Mouse (Mus musculus) CH12.LX (cell line): ENCODE results near the gene Nono. TPM values are rescaled to one million over a fixed set of nuclear protein-coding genes. Genes with fewer than 3 reads are reported as not detected.

Source experiments
- DNase-seq: peaks from one replicate; pipeline ENCODE4 v3.0.0-alpha.2; 2013; ENCODE audit errors: extremely low read depth
- H3K27ac ChIP-seq: 2 replicates; pipeline ENCODE4 v1.5.1; 2012; ENCODE audit warnings: low read depth, mild to moderate bottlenecking, control low read depth, moderate library complexity; ENCODE audit not compliant: insufficient read depth
- H3K27me3 ChIP-seq: replicated peaks from 2 replicates; pipeline ENCODE3; 2012; ENCODE audit warnings: inconsistent platforms
- H3K36me3 ChIP-seq, 2 experiments: replicated peaks in 1 of 2; 2 replicates each; pipeline versions ENCODE3 to v1.6.1; 2012; ENCODE audit warnings: inconsistent platforms in 1 of 2, low read length in 1 of 2, mild to moderate bottlenecking in 1 of 2, mixed read lengths in 1 of 2, moderate library complexity in 1 of 2; ENCODE audit not compliant: control insufficient read depth in 1 of 2, insufficient read depth in 1 of 2
- H3K4me1 ChIP-seq, 2 experiments: 2 replicates each; pipeline ENCODE4 v1.6.1; 2012; ENCODE audit warnings: inconsistent platforms in 1 of 2, moderate library complexity in 1 of 2; ENCODE audit not compliant: insufficient read depth in 2 of 2, control insufficient read depth in 1 of 2
- H3K4me2 ChIP-seq: 2 replicates; pipeline ENCODE4 v1.6.1; 2012; ENCODE audit warnings: low read depth, mild to moderate bottlenecking, control low read depth; ENCODE audit not compliant: poor library complexity, insufficient read depth, severe bottlenecking
- H3K4me3 ChIP-seq, 3 experiments: fragments of 150-350 bp in 1 of 3; sonication (generic) in 1 of 3; replicated peaks in 1 of 3; 2 replicates each; pipeline versions ENCODE3 to v1.5.1; 2011 to 2012; ENCODE audit warnings: low read depth in 2 of 3, low read length in 2 of 3, mild to moderate bottlenecking in 2 of 3, moderate library complexity in 2 of 3, control low read depth in 1 of 3, improper control_type of control experiment in 1 of 3, inconsistent platforms in 1 of 3, mixed read lengths in 1 of 3; ENCODE audit not compliant: poor library complexity in 1 of 3
- H3K79me2 ChIP-seq: replicated peaks from 2 replicates; pipeline ENCODE4 v1.6.1; 2012; ENCODE audit warnings: mild to moderate bottlenecking, moderate library complexity; ENCODE audit not compliant: control insufficient read depth, poor library complexity, insufficient read depth, severe bottlenecking; ENCODE audit errors: extremely low read depth
- H3K9ac ChIP-seq: 2 replicates; pipeline ENCODE4 v1.6.1; 2012; ENCODE audit warnings: low read depth, mild to moderate bottlenecking, control low read depth, moderate library complexity; ENCODE audit not compliant: insufficient read depth
- H3K9me3 ChIP-seq: replicated peaks from 2 replicates; pipeline ENCODE3; 2012; ENCODE audit warnings: low read length, inconsistent platforms, mixed read lengths
- BHLHE40 ChIP-seq: IDR thresholded peaks from 2 replicates; pipeline ENCODE4 v1.6.1; 2011; ENCODE audit warnings: mild to moderate bottlenecking, low read depth, low read length, improper control_type of control experiment
- CHD1 ChIP-seq: IDR thresholded peaks from 2 replicates; pipeline ENCODE4 v1.6.1; 2012; ENCODE audit warnings: low read depth, low read length, improper control_type of control experiment, inconsistent platforms
- ELF1 ChIP-seq: IDR thresholded peaks from 2 replicates; pipeline ENCODE4 v1.6.1; 2014; ENCODE audit warnings: low read depth, mild to moderate bottlenecking, inconsistent platforms, low read length, improper control_type of control experiment
- ETS1 ChIP-seq: conservative IDR thresholded peaks from 2 replicates; pipeline ENCODE4 v1.6.1; 2012; ENCODE audit warnings: low read depth, mild to moderate bottlenecking, inconsistent platforms, low read length, improper control_type of control experiment, moderate library complexity
- HCFC1 ChIP-seq: IDR thresholded peaks from 2 replicates; pipeline ENCODE4 v1.6.1; 2012; ENCODE audit warnings: low read depth, mild to moderate bottlenecking, inconsistent platforms, low read length, improper control_type of control experiment
- JUN ChIP-seq: IDR thresholded peaks from 2 replicates; pipeline ENCODE4 v1.6.1; 2011; ENCODE audit warnings: low read depth, mild to moderate bottlenecking, low read length, improper control_type of control experiment, moderate library complexity; ENCODE audit not compliant: insufficient read depth
- KAT2A ChIP-seq: IDR thresholded peaks from 2 replicates; pipeline ENCODE4 v1.6.1; 2012; ENCODE audit warnings: low read length, improper control_type of control experiment, inconsistent platforms; ENCODE audit not compliant: insufficient replicate concordance
- MAFK ChIP-seq: IDR thresholded peaks from 2 replicates; pipeline ENCODE4 v1.6.1; 2011; ENCODE audit warnings: low read length, improper control_type of control experiment; ENCODE audit not compliant: insufficient replicate concordance
- MAX ChIP-seq: IDR thresholded peaks from 2 replicates; pipeline ENCODE4 v1.6.1; 2011; ENCODE audit warnings: low read length, improper control_type of control experiment
- MEF2A ChIP-seq: IDR thresholded peaks from 2 replicates; pipeline ENCODE4 v1.6.1; 2014; ENCODE audit warnings: low read depth, mild to moderate bottlenecking, inconsistent platforms, low read length, improper control_type of control experiment, borderline replicate concordance
- MYC ChIP-seq: IDR thresholded peaks from 2 replicates; pipeline ENCODE4 v1.6.1; 2011; ENCODE audit warnings: low read depth, mild to moderate bottlenecking, improper control_type of control experiment, low read length
- NELFE ChIP-seq: IDR thresholded peaks from 2 replicates; pipeline ENCODE4 v1.6.1; 2011; ENCODE audit warnings: low read depth, low read length, improper control_type of control experiment
- POLR2AphosphoS2 ChIP-seq: IDR thresholded peaks from 2 replicates; pipeline ENCODE4 v1.6.1; 2011; ENCODE audit warnings: low read depth, low read length, improper control_type of control experiment
- RAD21 ChIP-seq: IDR thresholded peaks from 2 replicates; pipeline ENCODE4 v1.6.1; 2011; ENCODE audit warnings: low read depth, mild to moderate bottlenecking, low read length, improper control_type of control experiment, moderate library complexity
- RCOR1 ChIP-seq: conservative IDR thresholded peaks from 2 replicates; pipeline ENCODE4 v1.6.1; 2012; ENCODE audit warnings: low read depth, mild to moderate bottlenecking, inconsistent platforms, low read length, improper control_type of control experiment
- SMC3 ChIP-seq: IDR thresholded peaks from 2 replicates; pipeline ENCODE4 v1.6.1; 2011; ENCODE audit warnings: low read depth, low read length, improper control_type of control experiment
- TBP ChIP-seq: conservative IDR thresholded peaks from 2 replicates; pipeline ENCODE4 v1.6.1; 2011; ENCODE audit warnings: low read depth, low read length, improper control_type of control experiment
- TCF12 ChIP-seq: IDR thresholded peaks from 2 replicates; pipeline ENCODE4 v1.6.1; 2014; ENCODE audit warnings: low read depth, mild to moderate bottlenecking, inconsistent platforms, low read length, improper control_type of control experiment
- USF2 ChIP-seq: conservative IDR thresholded peaks from 2 replicates; pipeline ENCODE4 v1.6.1; 2011; ENCODE audit warnings: low read depth, low read length, improper control_type of control experiment
- ZC3H11A ChIP-seq: IDR thresholded peaks from 2 replicates; pipeline ENCODE4 v1.6.1; 2012; ENCODE audit warnings: low read depth, mild to moderate bottlenecking, inconsistent platforms, low read length, improper control_type of control experiment
- ZMIZ1 ChIP-seq: IDR thresholded peaks from 2 replicates; pipeline ENCODE4 v1.6.1; 2012; ENCODE audit warnings: low read depth, mild to moderate bottlenecking, inconsistent platforms, low read length, improper control_type of control experiment
- dilution Hi-C: fragments of 300-500 bp; cut with MboI; formaldehyde crosslinking; loops from 2 replicates; pipeline ENCODE4 v1.14.3; 2020; ENCODE audit warnings: low sequenced_read_pairs; ENCODE audit not compliant: extremely low pct_unique_long_range_greater_than_20kb, extremely low pct_ligation_motif_present
- in situ Hi-C: fragments of 300-500 bp; cut with MboI; formaldehyde crosslinking; loops from 3 replicates; pipeline ENCODE4 v1.14.3; 2019; ENCODE audit warnings: low sequenced_read_pairs, low pct_ligation_motif_present, low pct_unique_long_range_greater_than_20kb, mixed read lengths
- polyA plus RNA-seq: library from polyadenylated mRNA; unstranded; fragments of >175 nt; gene quantifications from 2 replicates; pipeline ENCODE4 v1.2.1, GENCODE M21; 2012; ENCODE audit warnings: low read depth; ENCODE audit not compliant: insufficient read length
- total RNA-seq, 2 experiments: library from RNA; depleted of rRNA; stranded (reverse); fragments of 300-350 nt in 1 of 2; fragments of >200 nt in 1 of 2; gene quantifications; 2 replicates each; pipeline ENCODE4 v1.2.3; 2012 to 2014

Nono gene
- total and polyA plus RNA-seq, 3 experiments: 314 to 535 (median 388) TPM

GRCm38 (mm10) chrX:101394341-101394740, 34.8 kb upstream of the Nono start:
- no peak overlapping the region for H3K4me2 ChIP-seq
- no peaks in the 10 kb centered on the region for H3K4me1 ChIP-seq
- H3K9me3 ChIP-seq: no peaks in the 10 kb centered on the region
- no peak for TF ChIP-seq JUN
- no peak for TF ChIP-seq RCOR1
- no peak for TF ChIP-seq SMC3
- TF ChIP-seq MYC: no peak
- TF ChIP-seq POLR2AphosphoS2: no peak
- TF ChIP-seq BHLHE40: no peak
- TF ChIP-seq MAFK: no peak
- no peak for TF ChIP-seq ZC3H11A
- TF ChIP-seq, all 38 proteins: peak for 0
- no peaks in the 10 kb centered on the region for H3K79me2 ChIP-seq
- no peak for DNase-seq
- no peaks in the 10 kb centered on the region for H3K36me3 ChIP-seq
- no peak overlapping the region for H3K9ac ChIP-seq
- no peak overlapping the region for H3K4me3 ChIP-seq
- in situ Hi-C loops (no loop called here), dilution Hi-C loops (no loop called here)
- no peak overlapping the region for H3K27ac ChIP-seq
- H3K27me3 ChIP-seq: no peaks in the 10 kb centered on the region

DNA sequence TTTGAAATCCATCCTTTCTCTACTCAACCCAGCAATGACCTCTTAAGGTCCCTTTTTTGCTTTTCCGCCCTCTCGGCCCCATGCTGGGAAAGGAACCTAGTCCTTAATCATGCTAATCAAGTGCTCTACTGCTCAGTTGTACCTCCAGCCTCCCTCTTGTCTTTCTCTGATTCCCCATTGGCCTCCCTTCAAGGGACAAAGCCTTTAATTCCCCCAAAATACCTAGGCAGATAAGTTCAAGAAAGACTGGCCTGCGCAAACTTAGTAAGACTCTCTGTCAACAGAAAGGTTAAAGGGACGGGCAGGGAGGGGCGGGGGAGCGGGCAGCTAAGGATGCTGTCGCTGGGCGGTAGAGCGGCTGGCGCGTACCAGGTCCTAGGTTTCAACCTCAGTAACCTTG, 32.7 kb upstream of the Nono start:
- H3K9ac ChIP-seq: no peak overlapping the region
- no peaks in the 10 kb centered on the region for H3K4me1 ChIP-seq
- H3K9me3 ChIP-seq: no peaks in the 10 kb centered on the region
- DNase-seq: no peak
- in situ Hi-C loops (no loop called here), dilution Hi-C loops (no loop called here)
- no peak overlapping the region for H3K4me2 ChIP-seq
- no peaks in the 10 kb centered on the region for H3K27me3 ChIP-seq
- TF ChIP-seq HCFC1 (no peak), MYC (no peak), MAX (no peak), TBP (no peak), RAD21 (no peak), KAT2A (no peak), MEF2A (no peak), RCOR1 (no peak), NELFE (no peak), TCF12 (no peak), USF2 (no peak), CHD1 (no peak), ELF1 (no peak), ETS1 (no peak), SMC3 (no peak), ZMIZ1 (no peak)
- H3K79me2 ChIP-seq: no peaks in the 10 kb centered on the region
- no peak overlapping the region for H3K27ac ChIP-seq
- H3K4me3 ChIP-seq: no peak overlapping the region
- H3K36me3 ChIP-seq: no peaks in the 10 kb centered on the region
